Mouse (Mus musculus) frontal cortex, postnatal 25 days (tissue): Measurements from ENCODE around the gene Lrp2.

Source experiments
- DNase-seq, 2 experiments: peaks; one replicate each; pipeline ENCODE4 v3.0.0; 2022; ENCODE audit warnings: low spot score in 2 of 2

The Lrp2 gene

GRCm38 (mm10) chr2:69585886-69586398, at the start of gene Lrp2:
Lrp2 (minus strand) TSS chr2:69586065.
- DNase-seq = peak in 1 of 2 experiments; percentile 4

- no peak for DNase-seq
Observed at GRCm38 (mm10) chr2:69635064-69635701, 49.3 kb upstream of the Lrp2 start.

- no peak for DNase-seq
Observed at GRCm38 (mm10) chr2:69631449-69631848, 45.6 kb upstream of the Lrp2 start.

DNA sequence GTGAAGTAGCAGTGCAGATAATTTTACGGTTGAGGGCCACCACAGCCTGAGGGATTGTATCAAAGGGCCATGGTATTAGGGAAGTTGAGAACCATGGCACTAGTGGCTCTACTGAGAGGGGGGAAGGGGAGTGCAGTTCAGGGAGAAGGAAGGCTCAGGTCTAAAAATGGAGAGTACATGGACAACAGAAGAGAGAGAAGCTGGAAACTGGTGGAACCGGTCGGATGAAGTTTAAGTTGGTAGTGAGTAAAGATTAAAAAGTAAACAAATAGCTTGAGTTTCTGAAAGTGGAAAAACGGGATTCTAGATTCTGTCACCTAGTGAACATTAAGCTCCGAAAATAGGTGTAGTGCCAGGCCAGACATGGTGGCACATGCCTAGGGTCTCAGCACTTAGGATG, 44.9 kb upstream of the Lrp2 start:
- no peak for DNase-seq

- DNase-seq = no peak
Observed at GRCm38 (mm10) chr2:69629914-69630313, 44.0 kb upstream of the Lrp2 start.

- no peak for DNase-seq
Observed at GRCm38 (mm10) chr2:69629215-69629614, 43.4 kb upstream of the Lrp2 start.

DNA sequence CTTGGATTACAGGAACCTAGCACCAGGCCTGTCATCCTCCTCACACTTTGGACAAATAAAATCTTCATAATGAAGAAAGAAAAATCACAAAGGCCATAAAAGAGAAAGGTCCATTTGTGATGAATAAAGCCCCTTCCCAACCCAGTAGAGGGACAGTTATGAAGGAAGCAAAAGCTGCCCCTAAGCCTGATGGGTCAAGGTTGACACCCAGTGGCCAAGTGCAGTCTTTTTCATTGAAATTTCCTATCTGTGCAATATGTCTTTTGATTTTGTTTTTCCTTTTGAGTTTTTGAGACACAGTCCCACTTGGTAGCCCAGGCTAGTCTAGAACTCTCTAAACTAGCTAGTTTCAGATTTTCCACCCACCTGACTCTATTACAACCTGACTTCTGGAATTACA, 33.4 kb upstream of the Lrp2 start:
- no peak for DNase-seq

GRCm38 (mm10) chr2:69618336-69618735, 32.5 kb upstream of the Lrp2 start:
- no peak for DNase-seq

GRCm38 (mm10) chr2:69613237-69613636, 27.4 kb upstream of the Lrp2 start:
- no peak for DNase-seq

- no peak for DNase-seq
Observed at GRCm38 (mm10) chr2:69612716-69613115, 26.9 kb upstream of the Lrp2 start.

DNA sequence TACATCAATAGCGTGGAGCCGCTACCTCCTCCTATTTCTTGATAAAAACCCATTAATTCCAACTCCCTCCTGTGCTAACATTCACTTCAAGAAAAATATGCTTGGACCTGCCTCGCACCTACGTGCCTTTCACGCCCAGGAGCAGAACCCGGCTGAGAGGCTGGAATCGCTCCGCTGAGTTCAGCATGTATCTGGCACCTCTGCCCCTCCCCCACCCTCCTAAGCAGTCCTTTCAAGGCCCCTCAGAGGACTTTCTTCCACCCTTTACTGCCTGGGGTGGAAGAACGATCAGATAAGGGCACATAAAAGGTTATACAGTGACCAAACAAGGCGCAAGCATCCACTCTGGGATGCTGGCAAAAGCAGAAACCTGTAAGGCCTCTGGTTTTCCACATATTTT, 26.4 kb upstream of the Lrp2 start:
- no peak for DNase-seq

- DNase-seq = no peak
Observed at GRCm38 (mm10) chr2:69606621-69607020, 20.8 kb upstream of the Lrp2 start.

GRCm38 (mm10) chr2:69603726-69604393, 18.0 kb upstream of the Lrp2 start:
- DNase-seq = no peak

- DNase-seq = no peak
Observed at GRCm38 (mm10) chr2:69593168-69593567, 7.3 kb upstream of the Lrp2 start.

GRCm38 (mm10) chr2:69592536-69592935, 6.7 kb upstream of the Lrp2 start:
- DNase-seq = no peak

GRCm38 (mm10) chr2:69591966-69592505, 6.2 kb upstream of the Lrp2 start:
- DNase-seq = no peak

GRCm38 (mm10) chr2:69590548-69590947, 4.7 kb upstream of the Lrp2 start:
- DNase-seq = no peak

DNA sequence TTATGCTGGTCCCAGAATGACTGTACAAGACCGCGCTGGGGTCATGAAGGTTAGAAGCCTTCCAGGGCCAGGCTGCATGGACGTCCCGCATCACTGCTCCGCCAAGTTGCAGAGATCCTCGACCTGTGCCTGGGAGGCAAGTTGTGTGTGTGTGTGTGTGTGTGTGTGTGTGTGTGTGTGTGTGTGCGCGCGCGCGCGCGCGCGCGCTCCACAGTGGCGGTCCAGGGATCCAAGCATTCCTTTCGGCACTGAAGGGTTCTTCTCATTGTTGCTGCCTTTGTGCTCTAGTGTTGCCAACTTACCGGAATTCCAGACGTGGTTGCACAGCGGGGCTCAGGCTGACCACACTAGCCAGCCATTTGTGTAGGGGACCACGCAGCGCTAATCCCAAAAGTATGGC, 2.0 kb upstream of the Lrp2 start:
- no peak for DNase-seq

GRCm38 (mm10) chr2:69586821-69587728, 1.2 kb upstream of the Lrp2 start:
- DNase-seq = no peak

DNA sequence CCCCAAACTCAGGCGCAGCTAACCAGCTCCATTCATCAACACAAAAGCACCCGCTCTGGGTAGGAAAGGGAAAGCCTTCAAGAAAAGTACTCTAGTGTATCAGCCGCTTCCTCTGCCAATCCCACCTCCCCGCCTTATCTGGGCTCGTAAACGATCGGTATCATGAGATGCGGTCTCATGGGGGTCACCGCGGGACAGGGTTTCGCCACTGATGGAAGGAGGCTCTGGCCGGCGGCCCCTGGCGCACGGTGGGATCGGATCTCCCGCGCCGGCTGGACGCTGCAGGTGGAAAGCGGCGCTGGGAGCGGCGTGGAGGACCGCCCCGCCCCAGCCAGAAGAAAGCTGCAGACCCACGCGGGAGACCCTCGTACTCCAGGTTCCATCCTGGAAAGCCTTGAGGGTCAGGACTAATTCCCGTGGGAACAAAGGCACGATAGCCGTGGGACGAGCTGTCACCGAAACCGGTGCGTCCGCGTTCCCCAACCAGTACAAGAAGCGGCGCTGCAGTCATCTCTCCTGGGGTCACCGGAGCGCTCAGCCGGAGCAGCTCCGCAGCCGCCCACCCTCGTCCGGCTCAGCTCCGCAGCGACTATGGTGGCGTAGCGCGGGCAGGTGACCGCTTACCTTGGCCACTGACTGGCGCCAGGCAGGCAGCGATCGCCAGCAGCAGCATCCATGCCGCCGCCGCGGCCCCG, 527 bp downstream of the Lrp2 start:
- DNase-seq = no peak

GRCm38 (mm10) chr2:69584117-69584933, 1.5 kb downstream of the Lrp2 start:
- no peak for DNase-seq
